Mouse (Mus musculus): ENCODE results near the gene Abcc2. TPM values are rescaled to one million over a fixed set of nuclear protein-coding genes. Genes with fewer than 3 reads are reported as not detected.

Gene Abcc2
- polyA plus RNA-seq, 1 experiment from 2014 or later, result not detected

Other genes with a start within 250 kb of the Abcc2 start
- gene Nkx2-3, start 169.9 kb upstream of the Abcc2 start, polyA plus RNA-seq (2014; fragmentation: Nextera tagmentation; extraction: Ambion mirVana), result 0.30 and 0.62 TPM in 2 replicates
- gene Slc25a28, start 107.3 kb upstream of the Abcc2 start, polyA plus RNA-seq (2014; fragmentation: Nextera tagmentation; extraction: Ambion mirVana), result 10.8 and 16.7 TPM in 2 replicates
- 10.3 and 10.5 TPM in 2 replicates for gene Entpd7, start 92.5 kb upstream of the Abcc2 start, polyA plus RNA-seq (2014; fragmentation: Nextera tagmentation; extraction: Ambion mirVana)
- 7.6 and 10.6 TPM in 2 replicates for gene Cutc, start 29.2 kb upstream of the Abcc2 start, polyA plus RNA-seq (2014; fragmentation: Nextera tagmentation; extraction: Ambion mirVana)
- 8.4 and 10.6 TPM in 2 replicates for gene Cox15, start 29.2 kb upstream of the Abcc2 start, polyA plus RNA-seq (2014; fragmentation: Nextera tagmentation; extraction: Ambion mirVana)
- gene Dnmbp, start 158.0 kb downstream of the Abcc2 start, polyA plus RNA-seq (2014; fragmentation: Nextera tagmentation; extraction: Ambion mirVana), result 7.2 and 8.6 TPM in 2 replicates
- 0.12 and 0.19 TPM in 2 replicates for gene Cpn1, start 204.4 kb downstream of the Abcc2 start, polyA plus RNA-seq (2014; fragmentation: Nextera tagmentation; extraction: Ambion mirVana)
- gene Cyp2c23, start 247.0 kb downstream of the Abcc2 start, polyA plus RNA-seq (2014; fragmentation: Nextera tagmentation; extraction: Ambion mirVana), result not detected in 2 replicates